Mouse (Mus musculus) heart, embryonic 16.5 days (tissue): ENCODE measurements around the gene Nptxr. TPM values are rescaled to one million over a fixed set of nuclear protein-coding genes. Genes with fewer than 3 reads are reported as not detected.

Source experiments
- ATAC-seq: fragments of 200-750 bp; cut with Nextera tagmentation; replicated peaks from 2 replicates; pipeline ENCODE4 v1.8.0; 2017; ENCODE audit warnings: moderate number of reproducible peaks; ENCODE audit not compliant: insufficient read depth, low FRiP score; ENCODE audit errors: extremely low read depth
- H3K27ac ChIP-seq: fragments of 300-500 bp; sonication (generic); 2 replicates; pipeline ENCODE4 v1.5.1; 2014; ENCODE audit warnings: mild to moderate bottlenecking, low read length, control low read depth, moderate library complexity
- H3K27me3 ChIP-seq: fragments of 300-500 bp; sonication (generic); 2 replicates; pipeline ENCODE4 v1.6.1; 2014; ENCODE audit warnings: low read length, mixed read lengths; ENCODE audit not compliant: control insufficient read depth, insufficient read depth
- H3K36me3 ChIP-seq: fragments of 300-500 bp; sonication (generic); 2 replicates; pipeline ENCODE4 v1.6.1; 2014; ENCODE audit not compliant: control insufficient read depth, insufficient read depth
- H3K4me1 ChIP-seq: fragments of 300-500 bp; sonication (generic); 2 replicates; pipeline ENCODE4 v1.6.1; 2014; ENCODE audit warnings: low read length, mixed read lengths; ENCODE audit not compliant: control insufficient read depth, insufficient read depth
- H3K4me2 ChIP-seq: fragments of 300-500 bp; sonication (generic); 2 replicates; pipeline ENCODE4 v1.6.1; 2014; ENCODE audit warnings: low read depth, mild to moderate bottlenecking, control low read depth, low read length
- H3K4me3 ChIP-seq: fragments of 300-500 bp; sonication (generic); 2 replicates; pipeline ENCODE4 v1.5.1; 2014; ENCODE audit warnings: mild to moderate bottlenecking, control low read depth, low read length
- H3K9ac ChIP-seq: fragments of 300-500 bp; sonication (generic); 2 replicates; pipeline ENCODE4 v1.6.1; 2014; ENCODE audit warnings: low read length, control low read depth
- H3K9me3 ChIP-seq: fragments of 300-500 bp; sonication (generic); replicated peaks from 2 replicates; pipeline ENCODE4 v1.6.1; 2016; ENCODE audit warnings: low read length; ENCODE audit not compliant: control insufficient read depth
- WGBS: fragments of 180-500 bp; shearing (Covaris S2); extraction: QIAGEN DNeasy Blood & Tissue Kit; methylation state at CpG from one replicate; pipeline ENCODE4 v1.1.7; 2014; 5-methylcytosine and 5-hydroxymethylcytosine counted together
- polyA plus RNA-seq: library from polyadenylated mRNA; unstranded; fragments of >200 nt; fragmentation: Nextera tagmentation; extraction: Ambion mirVana; gene quantifications from 2 replicates; pipeline ENCODE4 v1.2.1, GENCODE M21; 2015

The Nptxr gene
- polyA plus RNA-seq, 1 experiment from 2014 or later = 2.2 TPM

GRCm38 (mm10) chr15:79744742-79745141, 59.8 kb downstream of the Nptxr start:
- Histone ChIP-seq H3K4me2 (no peak overlapping the region), H3K9ac (no peak overlapping the region), H3K27ac (no peak overlapping the region), H3K9me3 (no peaks in the 10 kb centered on the region), H3K4me1 (peaks cover 23% of the 10 kb centered on the region), H3K4me3 (no peak overlapping the region), H3K36me3 (no peaks in the 10 kb centered on the region), H3K27me3 (no peaks in the 10 kb centered on the region)
- 63% methylated on average over 8 of the region's 8 CpGs for WGBS
- no peak for ATAC-seq

DNA sequence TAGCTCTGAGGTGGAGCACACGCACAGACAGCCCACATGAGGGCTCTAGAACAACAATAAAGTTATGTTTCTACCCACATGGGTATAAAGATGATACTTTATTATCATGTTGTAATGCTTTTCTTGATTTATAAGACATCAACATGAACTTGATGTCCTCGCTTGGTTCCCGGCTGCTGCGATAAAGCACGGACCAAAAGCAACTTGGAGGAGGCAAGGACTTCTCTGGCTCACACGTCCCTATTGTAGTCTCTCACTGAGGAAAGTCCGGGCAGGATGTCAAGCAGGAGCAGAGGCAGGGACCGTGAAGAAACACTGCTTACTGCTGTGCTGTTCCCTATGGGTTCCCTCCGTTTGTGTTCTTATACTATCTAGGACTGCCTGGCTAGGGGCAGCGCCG, 60.6 kb downstream of the Nptxr start:
- WGBS = 92% methylated on average over 11 of the region's 11 CpGs
- H3K27me3 ChIP-seq = no peaks in the 10 kb centered on the region
- 0 out of 2 replicates have a peak, but pooled peaks cover under 1% of the 10 kb centered on the region for H3K36me3 ChIP-seq
- peaks cover 30% of the 10 kb centered on the region for H3K4me1 ChIP-seq
- no peaks in the 10 kb centered on the region for H3K9me3 ChIP-seq
- ATAC-seq = no peak
- no peak overlapping the region for H3K9ac ChIP-seq
- H3K4me3 ChIP-seq = no peak overlapping the region
- H3K4me2 ChIP-seq = no peak overlapping the region
- H3K27ac ChIP-seq = no peak overlapping the region

DNA sequence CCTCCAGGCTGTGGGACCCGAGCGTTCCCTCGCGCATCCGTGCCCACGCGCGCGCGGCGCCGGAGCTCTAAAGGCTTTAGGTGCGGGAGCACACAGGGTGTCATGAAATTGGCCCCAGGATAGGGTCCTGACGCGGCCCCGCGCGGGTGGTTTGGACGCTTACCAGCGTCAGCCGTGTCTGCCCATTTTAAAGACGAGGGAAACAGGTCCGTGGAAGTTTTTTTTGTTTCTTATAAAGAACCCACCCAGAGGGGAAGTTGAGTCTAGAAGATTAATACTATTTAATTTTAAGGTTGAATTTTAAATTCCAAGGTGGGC, 61.9 kb downstream of the Nptxr start:
- Histone ChIP-seq H3K4me1 (peaks cover 34% of the 10 kb centered on the region), H3K27ac (peak overlapping the region; percentile 8; the same call in 1 of the 2 replicates), H3K9ac (peak overlapping the region; percentile 82), H3K9me3 (no peaks in the 10 kb centered on the region), H3K36me3 (peaks cover 9% of the 10 kb centered on the region), H3K27me3 (no peaks in the 10 kb centered on the region), H3K4me3 (peak overlapping the region; percentile 69), H3K4me2 (peak overlapping the region; percentile 80)
- WGBS = 0% methylated on average over 23 of the region's 23 CpGs
- ATAC-seq = peak; percentile 4; the same call in 1 of the 2 replicates

DNA sequence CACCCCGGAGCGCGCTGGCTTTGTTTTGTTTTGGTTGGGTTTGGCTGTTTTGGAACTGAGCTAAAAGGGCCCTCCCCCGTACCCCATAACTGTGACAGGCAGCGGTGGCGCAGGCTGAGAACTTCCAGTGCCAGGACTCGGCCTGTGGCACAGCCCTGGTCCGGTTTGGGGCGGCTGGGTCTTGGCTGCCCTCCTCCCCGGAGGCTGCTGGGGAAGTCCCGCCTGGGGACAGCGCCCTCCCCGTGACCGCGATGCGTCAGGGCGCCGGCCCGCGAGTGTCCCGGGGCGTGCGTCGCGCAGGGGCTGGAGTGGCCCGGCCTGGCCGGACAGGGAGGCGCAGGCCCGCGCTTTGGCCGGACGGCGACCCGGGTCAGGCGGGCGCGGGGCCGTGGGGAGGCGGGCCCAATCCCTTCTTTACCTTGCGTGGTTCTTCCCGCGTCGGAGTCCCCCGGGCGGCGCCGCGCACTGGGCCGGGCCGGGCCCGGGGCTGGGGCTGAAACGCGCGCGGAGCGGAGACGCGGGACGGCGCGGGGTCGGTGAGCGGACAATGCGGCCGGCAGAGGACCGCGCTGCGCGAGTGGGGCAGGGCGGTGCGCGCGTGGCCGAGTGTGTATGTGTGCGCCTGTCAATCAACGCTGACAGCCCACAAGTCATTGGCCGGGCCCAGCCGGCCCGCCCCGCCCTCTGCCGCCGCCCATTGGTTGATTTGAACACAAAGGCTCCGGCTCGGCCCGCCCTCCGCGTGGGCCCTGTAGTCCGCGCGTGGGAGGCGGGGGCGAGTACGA, 62.5 kb downstream of the Nptxr start, which contains the start of gene Sun2:
Gene Sun2 (minus strand): TSS at position 616 of the 785 bp plus-strand sequence.
- H3K27ac ChIP-seq = peak within 1 kb of the TSS; percentile 90
- H3K27me3 ChIP-seq = no peaks in the 10 kb centered on the region
- WGBS = under 1% methylated on average over 90 of the region's 93 CpGs
- H3K4me2 ChIP-seq = peak within 1 kb of the TSS; percentile 83
- no peaks in the 10 kb centered on the region for H3K9me3 ChIP-seq
- H3K4me1 ChIP-seq = peaks cover 34% of the 10 kb centered on the region
- H3K36me3 ChIP-seq = peaks cover 15% of the 10 kb centered on the region
- peak; percentile 90 for ATAC-seq
- H3K4me3 ChIP-seq = peak within 1 kb of the TSS; percentile 69
- H3K9ac ChIP-seq = peak within 1 kb of the TSS; percentile 82

DNA sequence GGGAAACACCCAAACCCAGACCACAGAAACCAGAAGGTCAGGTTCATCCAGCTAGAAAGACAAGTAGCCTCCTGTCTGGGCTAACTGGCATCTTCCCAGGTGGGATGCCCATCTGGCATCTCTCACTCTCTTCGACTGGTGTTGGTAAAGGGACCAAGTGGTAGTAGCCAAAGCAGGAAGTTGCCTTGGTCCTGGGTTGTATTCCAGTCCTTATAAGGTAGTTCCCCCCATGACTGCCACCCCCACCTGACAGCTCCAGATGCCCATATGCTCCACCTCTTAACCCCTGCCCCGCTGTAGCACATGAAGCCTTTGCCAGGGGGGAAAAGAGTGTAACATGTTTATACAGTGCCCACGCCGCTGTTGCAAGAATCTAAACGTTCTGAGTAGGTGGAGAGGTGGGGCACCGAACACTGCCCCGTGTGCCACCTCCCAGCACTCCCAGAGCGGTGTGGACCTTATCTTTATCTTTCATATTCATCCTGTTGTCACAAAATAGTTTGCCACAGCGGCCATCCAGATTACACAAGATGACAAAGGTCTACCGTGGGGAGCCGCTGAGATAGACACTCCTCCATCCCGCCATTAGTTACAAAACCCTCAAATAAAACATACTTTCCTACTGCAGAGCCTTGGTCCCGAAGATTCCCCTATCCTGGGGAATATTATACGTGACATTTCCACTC, 63.2 kb downstream of the Nptxr start:
- peak overlapping the region; percentile 69 for H3K4me3 ChIP-seq
- no peaks in the 10 kb centered on the region for H3K27me3 ChIP-seq
- peak overlapping the region; percentile 82 for H3K9ac ChIP-seq
- no peaks in the 10 kb centered on the region for H3K9me3 ChIP-seq
- peaks cover 23% of the 10 kb centered on the region for H3K36me3 ChIP-seq
- WGBS = 7% methylated on average over 14 of the region's 14 CpGs
- peaks cover 34% of the 10 kb centered on the region for H3K4me1 ChIP-seq
- H3K4me2 ChIP-seq = peak overlapping the region; percentile 83
- 0 out of 2 replicates have a peak, but pooled peaks have one; percentile 23 for ATAC-seq
- H3K27ac ChIP-seq = peak overlapping the region; percentile 90

GRCm38 (mm10) chr15:79740739-79741138, 63.8 kb downstream of the Nptxr start:
- Histone ChIP-seq H3K4me1 (peaks cover 37% of the 10 kb centered on the region), H3K9ac (peak overlapping the region; percentile 82), H3K4me3 (peak overlapping the region; percentile 69), H3K4me2 (peak overlapping the region; percentile 83), H3K27ac (peak overlapping the region; percentile 90), H3K27me3 (no peaks in the 10 kb centered on the region), H3K36me3 (peaks cover 25% of the 10 kb centered on the region), H3K9me3 (no peaks in the 10 kb centered on the region)
- WGBS = 47% methylated on average over 3 of the region's 3 CpGs
- ATAC-seq = no peak

Other genes with a start within 250 kb of the Nptxr start
- 1.3 and 1.4 TPM in 2 replicates for gene Dmc1, start 199.7 kb downstream of the Nptxr start, polyA plus RNA-seq
- gene Fam227a, start 145.8 kb downstream of the Nptxr start, polyA plus RNA-seq = 0.75 and 1.1 TPM in 2 replicates
- 59.5 and 59.8 TPM in 2 replicates for gene Cby1, start 145.6 kb downstream of the Nptxr start, polyA plus RNA-seq
- gene Tomm22, start 133.9 kb downstream of the Nptxr start, polyA plus RNA-seq = 245 and 258 TPM in 2 replicates
- 22.3 and 23.2 TPM in 2 replicates for gene Josd1, start 116.8 kb downstream of the Nptxr start, polyA plus RNA-seq
- 29.4 and 30.3 TPM in 2 replicates for gene Gtpbp1, start 113.9 kb downstream of the Nptxr start, polyA plus RNA-seq
- gene Sun2, start 62.2 kb downstream of the Nptxr start, polyA plus RNA-seq = 6.2 and 7.9 TPM in 2 replicates
- 43.5 and 45.3 TPM in 2 replicates for gene Dnal4, start 26.9 kb downstream of the Nptxr start, polyA plus RNA-seq
- gene Npcd, start 29.5 kb upstream of the Nptxr start, polyA plus RNA-seq = not detected in 2 replicates
- gene Cbx6, start 29.9 kb upstream of the Nptxr start, polyA plus RNA-seq = 57.0 and 59.0 TPM in 2 replicates
- gene Apobec3, start 86.9 kb upstream of the Nptxr start, polyA plus RNA-seq = 25.1 and 40.7 TPM in 2 replicates
- 1.4 and 1.7 TPM in 2 replicates for gene Cbx7, start 166.4 kb upstream of the Nptxr start, polyA plus RNA-seq
- gene Pdgfb, start 210.2 kb upstream of the Nptxr start, polyA plus RNA-seq = 3.2 and 4.6 TPM in 2 replicates